Mouse (Mus musculus): ENCODE measurements around the gene Rhbdl1.
"Not testable (repeated sequence)": the region's sequence is repeated elsewhere in the genome, so short reads cannot be mapped to it uniquely, and the experiment has no call there.

Gene Rhbdl1

DNA sequence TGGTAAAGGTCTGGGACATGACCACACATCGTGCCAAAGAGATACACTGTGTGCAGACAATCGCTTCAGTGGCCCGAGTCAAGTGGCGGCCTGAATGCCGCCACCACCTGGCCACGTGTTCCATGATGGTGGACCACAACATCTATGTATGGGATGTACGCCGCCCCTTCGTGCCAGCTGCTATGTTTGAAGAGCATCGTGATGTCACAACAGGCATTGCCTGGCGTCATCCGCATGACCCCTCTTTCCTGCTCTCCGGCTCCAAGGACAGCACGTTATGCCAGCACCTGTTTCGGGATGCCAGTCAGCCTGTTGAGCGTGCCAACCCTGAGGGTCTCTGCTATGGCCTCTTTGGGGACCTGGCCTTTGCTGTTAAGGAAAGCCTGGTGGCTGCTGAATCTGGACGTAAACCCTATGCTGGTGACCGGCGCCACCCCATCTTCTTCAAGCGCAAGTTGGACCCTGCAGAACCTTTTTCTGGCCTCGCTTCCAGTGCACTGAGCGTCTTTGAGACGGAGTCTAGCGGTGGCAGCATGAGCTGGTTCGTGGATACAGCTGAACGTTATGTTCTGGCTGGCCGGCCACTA, 11.0 kb downstream of the Rhbdl1 start:
- DNase-seq (ENCODE audit: low read depth, low spot score) = no peak

DNA sequence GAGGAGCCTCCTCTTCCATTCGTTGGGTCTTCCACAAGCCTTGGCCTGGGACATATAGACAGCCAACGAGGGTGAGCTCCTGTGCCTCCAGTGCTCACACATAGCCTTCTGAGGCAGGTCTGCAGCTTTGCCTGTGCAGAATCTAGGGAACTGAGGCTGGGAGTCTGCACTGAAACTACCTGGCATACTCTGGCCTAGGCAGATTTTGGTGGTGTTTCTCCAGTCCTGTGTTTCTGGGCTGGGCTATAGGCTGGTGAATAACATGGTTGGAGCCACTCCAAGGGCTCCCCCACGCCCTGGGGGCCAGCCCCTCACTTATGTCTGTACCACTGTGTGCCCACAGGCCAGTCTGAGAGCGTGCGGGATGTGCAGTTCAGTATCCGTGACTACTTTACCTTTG, 11.8 kb downstream of the Rhbdl1 start:
- no peak for DNase-seq (ENCODE audit: low read depth, low spot score)

DNA sequence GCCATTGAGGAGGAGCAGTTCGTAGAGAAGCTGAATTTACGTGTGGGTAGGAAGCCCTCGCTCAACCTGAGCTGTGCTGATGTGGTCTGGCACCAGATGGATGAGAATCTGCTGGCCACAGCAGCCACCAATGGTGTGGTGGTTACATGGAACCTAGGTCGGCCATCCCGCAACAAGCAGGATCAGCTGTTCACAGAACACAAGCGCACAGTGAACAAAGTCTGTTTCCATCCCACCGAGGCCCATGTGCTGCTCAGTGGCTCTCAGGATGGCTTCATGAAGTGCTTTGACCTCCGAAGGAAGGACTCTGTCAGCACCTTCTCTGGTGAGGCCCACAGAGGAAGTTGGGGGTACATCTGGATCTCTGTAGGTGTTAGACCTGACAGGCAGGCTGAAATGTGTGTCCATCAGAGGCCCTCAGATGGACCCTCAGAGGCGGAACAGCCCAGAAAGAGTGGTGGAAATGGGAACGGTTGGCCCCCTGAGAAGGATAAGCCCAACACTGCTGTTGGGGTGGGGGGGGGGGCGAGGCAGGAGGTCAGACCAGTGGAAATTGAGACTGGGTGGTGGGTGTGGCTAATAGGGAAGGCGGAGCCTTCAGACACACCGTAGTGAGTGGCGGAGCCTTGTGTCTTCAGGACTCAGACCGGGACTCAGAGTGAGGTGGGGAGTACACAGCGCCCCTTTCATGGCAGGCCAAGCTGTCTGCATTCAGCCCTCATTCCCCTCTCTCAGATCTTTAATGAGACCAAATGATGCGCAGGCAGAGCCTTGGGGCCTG, 12.5 kb downstream of the Rhbdl1 start:
- DNase-seq (ENCODE audit: low read depth, low spot score) = peak; percentile 83

DNA sequence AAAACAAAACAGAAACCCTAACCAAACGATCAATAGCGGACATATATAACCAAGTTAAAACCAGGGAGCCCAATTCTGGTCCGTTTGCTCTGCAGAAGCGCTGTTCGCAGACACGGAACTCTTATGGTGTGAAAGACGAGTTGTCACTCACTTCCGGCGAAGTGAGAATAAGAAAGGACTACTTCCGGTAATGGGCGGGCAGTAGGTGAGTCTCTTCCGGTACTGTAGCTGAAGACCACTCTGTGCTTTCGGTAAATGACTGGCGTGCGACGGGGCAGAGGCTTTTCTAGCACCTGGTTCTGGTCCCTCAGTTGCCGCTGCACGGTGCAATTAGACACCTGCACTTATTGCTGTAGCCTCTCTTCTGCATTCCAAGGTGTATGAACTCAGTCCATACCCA, 13.6 kb downstream of the Rhbdl1 start, which contains the start of gene Wdr24:
TSS of gene Wdr24 (plus strand) at position 176 of the 400 bp plus-strand sequence.
- DNase-seq (ENCODE audit: low read depth, low spot score) = peak; percentile 94

DNA sequence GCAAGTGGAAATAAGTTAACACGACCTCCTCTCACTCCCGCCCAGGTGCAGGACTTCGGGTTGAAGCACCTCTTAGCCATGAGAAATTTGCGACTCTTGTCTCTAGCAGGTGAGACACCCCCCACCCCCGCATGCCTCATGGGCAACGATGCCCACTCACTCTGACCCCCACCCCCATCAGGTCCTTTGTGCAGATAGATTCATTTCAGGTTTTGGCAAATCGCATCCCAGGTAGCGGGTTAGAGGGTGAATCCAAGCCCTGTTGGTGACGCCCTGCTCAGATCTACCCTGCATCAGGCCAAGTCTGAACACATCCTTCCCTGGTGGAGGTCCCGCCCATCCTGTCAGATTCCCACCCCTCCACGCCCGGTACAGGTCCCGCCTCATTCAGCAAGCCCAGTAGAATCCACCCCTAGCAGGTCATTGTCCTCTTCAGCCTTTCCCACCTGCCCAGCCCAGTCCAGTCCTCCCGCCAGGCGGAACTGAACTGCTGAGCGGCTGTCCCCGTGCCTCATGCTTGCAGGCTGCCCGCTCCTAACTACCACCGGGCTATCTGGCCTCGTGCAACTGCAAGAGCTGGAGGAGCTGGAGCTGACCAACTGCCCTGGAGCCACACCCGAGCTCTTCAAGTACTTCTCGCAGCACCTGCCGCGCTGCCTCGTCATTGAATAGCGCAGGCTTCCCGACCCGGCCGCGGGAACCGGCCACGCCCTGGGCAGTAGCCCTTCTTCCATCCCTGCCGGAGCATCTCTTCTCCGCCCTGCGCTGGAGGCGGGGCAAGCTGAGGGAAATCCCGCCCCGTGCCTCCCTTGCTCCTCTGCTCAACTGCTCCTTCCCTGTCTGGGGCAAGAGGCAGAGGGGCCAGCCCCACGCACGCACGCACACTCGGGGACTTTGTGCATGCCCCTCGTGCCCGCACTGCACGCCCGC, 18.0 kb downstream of the Rhbdl1 start:
- no peak for DNase-seq (ENCODE audit: low read depth, low spot score)

DNA sequence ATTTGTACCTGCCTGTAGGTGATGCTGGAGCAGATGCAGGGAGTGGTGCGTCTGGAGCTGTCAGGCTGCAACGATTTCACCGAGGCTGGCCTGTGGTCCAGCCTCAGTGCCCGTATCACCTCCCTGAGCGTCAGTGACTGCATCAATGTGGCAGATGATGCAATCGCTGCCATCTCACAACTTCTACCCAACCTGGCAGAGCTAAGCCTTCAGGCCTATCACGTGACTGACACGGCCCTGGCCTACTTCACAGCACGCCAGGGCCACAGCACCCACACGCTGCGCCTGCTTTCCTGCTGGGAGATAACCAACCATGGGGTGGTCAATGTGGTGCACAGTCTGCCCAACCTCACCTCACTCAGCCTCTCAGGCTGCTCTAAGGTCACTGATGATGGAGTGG, 19.4 kb downstream of the Rhbdl1 start:
- DNase-seq (ENCODE audit: low read depth, low spot score) = no peak

DNA sequence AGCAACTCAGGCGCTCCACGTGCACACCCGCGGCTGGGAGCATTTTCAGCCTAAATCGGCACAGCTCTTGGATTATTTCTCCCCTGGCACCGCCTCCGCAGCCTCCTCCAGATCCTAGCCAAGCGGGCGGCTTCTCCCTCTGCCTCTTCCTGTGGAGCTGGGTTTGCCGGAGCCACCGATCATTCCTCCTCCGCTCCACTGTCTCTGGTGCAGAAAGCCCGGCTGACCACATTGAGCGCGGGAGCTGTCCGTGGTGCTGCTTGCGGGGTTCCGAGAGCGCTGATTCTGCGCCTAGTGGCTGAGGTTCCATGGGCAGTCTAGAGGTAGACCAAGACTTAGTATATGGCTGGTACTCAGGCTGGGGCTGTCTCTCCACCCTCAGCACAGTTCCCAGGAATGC, 23.6 kb downstream of the Rhbdl1 start:
- DNase-seq (ENCODE audit: low read depth, low spot score) = no peak

DNA sequence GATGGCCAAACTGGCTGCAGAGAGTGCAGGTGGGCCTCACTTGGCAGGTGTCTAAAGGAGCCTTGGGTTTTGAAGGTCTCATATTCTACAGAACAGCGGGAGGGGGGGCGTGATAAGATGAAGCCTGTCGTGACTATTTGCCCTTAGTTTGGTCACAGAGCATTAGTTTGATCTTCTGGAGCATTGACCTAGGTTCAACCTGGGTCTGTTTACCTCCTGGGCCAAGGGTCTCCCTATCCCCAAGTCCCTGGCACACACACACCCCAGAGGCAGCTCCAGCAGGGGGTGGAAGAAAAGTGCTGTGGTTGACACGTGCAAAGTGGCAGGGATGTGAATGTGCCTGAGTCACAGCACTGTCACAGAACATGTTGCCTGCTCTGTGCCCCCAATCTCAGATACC, 26.2 kb downstream of the Rhbdl1 start:
- no peak for DNase-seq (ENCODE audit: low read depth, low spot score)

DNA sequence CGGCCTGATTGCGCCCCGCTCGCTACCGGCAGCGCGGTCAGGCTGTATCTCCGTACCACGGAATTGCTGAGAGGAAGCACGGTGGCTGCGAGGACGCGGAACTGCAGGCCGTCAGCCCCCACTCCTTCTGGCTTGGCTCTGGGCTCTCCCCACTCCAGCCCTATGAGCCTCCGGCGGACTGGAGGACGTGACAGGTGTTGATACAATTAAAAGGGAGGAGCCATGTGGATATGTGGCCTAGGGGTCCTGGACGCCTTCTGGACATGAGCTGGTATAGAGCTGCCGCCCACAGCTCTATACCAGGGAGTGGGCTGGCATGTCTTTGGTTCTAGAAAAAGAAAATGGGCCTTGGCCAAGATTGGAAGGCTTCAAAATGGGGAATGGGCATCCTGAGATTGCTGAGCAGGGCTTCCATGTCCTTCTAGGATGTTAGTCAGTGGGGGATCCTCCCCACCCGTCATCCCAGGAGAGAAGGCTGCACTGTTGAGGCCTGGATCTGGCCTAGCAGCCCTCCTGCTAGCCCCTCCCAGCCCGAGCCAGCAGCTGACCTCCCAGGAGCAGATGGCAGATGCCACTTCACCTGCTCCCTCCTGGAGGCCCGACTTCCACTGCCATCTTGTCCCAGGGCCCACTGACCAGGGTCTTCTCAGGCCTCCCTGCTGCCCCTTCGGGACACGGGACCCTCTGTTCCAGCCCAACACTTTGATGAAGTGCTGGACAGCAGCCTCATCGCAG, 27.3 kb downstream of the Rhbdl1 start:
- no peak for DNase-seq (ENCODE audit: low read depth, low spot score)

DNA sequence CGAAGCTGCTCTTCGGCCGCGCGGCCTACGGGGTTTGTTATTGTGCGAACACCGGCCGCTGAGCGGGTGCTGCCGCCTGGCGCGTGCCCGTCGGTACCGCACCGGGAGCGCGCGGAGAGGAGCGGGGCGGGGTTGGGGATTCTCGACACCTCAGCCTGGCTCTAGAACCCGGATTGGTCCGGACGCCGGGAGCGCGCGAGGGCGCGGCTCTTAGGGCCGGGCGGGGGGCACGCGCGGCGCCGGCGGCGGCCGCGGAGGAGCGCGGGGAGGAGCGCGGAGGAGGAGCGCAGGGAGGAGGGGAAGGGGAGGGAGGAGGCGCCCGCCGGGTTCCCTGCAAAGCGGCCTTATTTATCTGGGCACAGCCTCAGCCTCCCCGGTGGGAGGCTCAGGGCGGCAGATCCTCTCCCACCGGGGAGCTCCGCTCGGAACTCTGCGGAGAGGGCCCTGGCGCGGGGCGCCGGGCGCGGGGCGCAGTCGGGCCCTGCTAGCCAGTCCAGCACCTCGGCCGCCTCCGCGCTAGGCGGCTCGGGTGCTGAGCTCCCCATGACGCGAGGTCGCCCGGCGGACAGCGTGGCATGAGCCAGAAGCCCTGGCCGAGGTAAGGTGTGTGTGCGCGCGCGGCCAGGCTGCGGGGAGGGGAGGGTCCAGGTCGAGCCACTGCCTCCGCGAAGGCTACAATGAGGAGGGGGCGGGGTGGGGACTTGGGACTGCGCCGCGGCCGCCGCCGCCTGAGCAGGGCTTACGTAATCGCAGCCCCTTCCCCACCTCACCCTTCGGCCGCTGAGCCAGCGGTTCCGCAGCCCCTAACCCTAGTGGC, 28.1 kb downstream of the Rhbdl1 start, which contains the start of gene Fbxl16:
TSS of gene Fbxl16 (plus strand) at position 297 of the 817 bp plus-strand sequence.
- DNase-seq (ENCODE audit: low read depth, low spot score) = no peak

DNA sequence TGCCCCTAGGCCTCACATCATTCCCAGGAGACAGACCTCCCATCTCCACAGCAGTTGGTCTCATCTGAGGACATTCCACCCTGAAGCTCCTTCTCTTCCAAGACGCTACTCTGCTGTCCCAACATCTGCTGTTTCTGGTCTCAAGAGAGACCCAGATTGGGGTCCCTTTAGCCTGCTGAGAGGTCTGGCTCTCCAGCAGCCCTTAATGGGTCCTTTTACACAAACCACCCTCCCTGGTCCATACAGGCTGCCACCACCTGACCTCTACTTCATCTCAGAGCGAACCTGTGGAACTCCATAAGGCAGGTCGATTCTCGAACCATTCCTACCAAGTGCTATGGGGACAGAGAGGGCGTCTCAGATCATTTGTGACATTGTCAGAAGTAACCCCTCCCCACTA, 29.1 kb downstream of the Rhbdl1 start:
- no peak for DNase-seq (ENCODE audit: low read depth, low spot score)

DNA sequence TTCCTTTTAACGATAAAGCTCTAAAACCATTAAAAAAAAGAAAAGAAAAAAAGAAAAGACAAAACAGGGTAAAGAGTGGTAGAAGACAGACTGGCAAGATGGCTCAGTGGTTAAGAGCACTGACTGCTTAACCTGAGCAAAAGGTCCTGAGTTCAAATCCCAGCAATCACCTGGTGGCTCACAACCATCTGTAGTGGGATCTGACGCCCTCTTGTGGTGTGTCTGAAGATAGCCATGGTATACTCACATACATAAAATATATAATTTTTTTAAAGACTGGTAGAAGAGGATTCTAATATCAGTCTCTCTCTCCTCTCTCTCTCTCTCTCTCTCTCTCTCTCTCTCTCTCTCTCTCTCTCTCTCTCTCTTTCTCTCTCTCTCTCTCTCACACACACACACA, 29.6 kb downstream of the Rhbdl1 start:
- not testable (repeated sequence) for DNase-seq (ENCODE audit: low read depth, low spot score)

DNA sequence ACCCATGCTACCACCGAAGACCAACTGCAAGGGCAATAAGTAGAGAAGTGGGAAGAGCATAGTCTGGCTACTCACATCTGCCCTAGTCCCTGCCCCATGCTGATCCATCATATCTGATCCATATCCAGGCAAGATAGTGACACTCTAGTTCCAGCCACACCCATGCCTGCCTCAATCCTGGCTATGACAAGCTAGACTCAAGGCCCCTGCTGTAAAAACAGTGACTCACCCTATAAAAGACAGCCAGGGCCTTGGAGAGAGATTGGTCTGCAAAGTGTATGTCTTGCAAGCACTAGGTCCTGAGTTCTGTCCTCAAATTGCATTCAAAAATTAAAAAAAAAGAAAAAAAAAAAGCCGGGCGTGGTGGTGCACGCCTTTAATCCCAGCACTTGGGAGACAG, 30.6 kb downstream of the Rhbdl1 start:
- DNase-seq (ENCODE audit: low read depth, low spot score) = no peak

DNA sequence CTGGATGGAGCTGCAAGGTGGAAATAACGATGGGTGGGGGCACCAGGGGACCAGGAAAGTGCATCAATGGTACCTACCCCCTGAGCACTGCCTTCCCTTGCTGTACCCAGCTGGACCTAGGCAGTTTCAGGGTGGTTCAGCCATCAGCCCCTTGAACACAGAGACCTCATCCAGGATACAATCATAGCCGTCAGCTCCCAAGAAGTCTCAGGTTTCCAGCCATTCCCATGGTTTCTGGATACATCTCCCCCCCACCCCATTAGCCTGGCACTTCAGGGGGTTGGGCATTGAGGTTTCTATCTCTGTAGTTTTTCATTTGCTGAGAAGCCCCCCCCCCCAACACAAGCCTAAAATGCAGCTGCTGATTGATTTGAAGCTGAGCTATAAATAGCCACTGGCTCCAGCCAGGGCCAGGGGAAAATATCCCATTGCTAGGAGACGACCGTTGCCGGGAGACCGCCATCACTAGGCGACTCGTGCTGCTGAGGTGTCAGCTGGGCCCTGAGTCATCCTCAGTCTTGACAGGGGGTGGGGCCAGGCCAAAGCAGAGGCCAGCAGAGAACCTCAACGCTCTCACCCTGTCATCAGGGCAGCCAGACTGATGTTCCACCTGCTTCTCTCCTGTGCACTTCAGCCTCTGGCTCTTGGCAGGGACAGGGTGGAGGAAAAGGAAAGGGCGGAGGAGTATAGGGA, 34.1 kb downstream of the Rhbdl1 start:
- no peak for DNase-seq (ENCODE audit: low read depth, low spot score)

DNA sequence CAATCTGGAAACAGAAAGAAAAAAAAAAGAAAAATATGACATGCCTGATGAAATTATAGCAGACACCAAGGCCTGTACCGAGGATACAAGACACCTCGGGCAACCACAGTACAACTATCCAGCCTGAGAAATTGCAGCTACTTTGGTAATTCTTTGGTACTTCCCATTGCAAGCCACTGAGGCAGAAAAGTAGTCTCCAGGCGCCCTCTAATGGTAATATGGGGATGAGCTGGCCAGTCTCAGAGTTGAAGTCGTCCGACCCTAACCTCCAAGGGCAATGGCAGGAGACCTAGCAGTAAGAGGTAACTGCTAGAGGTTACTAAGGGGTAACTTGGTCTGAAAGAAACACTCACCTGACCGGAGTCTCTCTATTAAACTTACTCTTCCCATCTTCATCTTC, 36.1 kb downstream of the Rhbdl1 start:
- peak; percentile 83 for DNase-seq (ENCODE audit: low read depth, low spot score)

DNA sequence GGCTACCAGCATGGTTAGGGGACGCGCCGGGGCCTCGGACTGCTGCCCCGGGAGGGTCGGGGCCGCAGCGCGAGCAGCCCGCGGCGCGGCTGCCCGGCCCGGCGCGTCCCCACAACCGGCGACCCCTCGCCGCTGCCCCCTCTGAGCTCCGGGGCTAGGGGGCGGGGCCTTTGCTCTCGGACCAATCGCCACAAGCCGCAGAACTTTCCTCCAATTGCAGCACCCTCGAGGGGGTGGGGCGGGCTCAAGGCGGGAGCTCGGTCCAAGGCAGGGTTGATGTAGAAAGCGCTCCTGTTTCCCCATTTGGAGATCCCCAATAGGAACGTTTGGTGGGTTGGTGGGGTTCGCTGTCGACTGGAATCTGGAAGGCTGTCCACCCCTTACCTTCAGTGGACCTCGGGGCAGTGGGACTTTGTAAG, 40.1 kb downstream of the Rhbdl1 start, which contains the start of gene Metrn:
TSS of gene Metrn (minus strand) at position 186 of the 419 bp plus-strand sequence.
- peak; percentile 90 for DNase-seq (ENCODE audit: low read depth, low spot score)

DNA sequence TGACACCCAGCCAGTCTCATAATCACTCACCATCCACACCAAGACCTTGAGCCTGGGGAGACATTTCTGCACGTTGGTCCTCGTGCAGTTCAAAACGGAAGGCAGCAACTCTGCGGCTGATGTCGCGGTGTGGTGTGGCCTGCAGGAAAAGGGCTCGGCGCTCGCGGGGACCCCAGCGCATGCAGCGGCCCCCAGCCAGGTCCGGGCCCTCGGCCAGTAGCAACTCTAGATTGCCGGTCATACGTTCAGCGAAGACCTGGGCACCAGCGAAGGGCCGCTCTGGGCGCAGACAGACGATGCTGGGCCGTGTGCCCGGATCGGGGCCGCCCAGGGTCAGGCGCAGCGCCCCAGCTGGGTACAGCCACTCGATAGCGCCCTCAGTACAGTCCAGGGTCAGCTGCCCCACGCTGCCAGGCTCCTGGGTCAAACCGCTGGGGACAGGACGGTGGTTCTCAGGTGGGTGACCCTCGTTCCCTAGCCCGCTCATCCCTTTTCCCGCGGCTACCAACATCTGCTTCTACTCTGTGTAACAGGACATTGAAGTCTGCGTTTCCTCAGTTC, 40.8 kb downstream of the Rhbdl1 start:
- peak; percentile 39 for DNase-seq (ENCODE audit: low read depth, low spot score)

DNA sequence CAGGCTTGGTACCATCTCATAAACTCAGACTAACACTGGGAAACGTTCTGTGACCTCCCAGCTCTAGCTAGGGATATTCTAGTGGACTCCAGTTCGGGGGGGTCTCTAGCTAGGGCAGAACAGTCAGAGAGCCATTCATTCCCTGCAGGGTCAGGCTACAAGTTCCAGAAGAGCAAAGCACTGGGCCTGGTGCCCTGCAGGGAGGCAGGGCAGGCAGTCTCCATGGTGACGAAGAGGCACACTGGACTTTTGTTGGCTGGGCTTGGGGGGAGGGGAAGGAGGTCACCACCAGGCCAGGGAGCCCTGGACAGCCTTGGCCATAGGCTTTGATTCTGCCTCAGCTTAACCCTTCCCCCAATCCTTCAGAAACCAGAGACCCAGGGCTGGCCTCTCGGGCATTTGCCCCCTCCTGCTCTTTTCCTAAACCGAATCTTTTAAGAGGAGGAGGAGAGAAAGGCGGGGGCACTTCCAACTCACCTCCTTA, 41.4 kb downstream of the Rhbdl1 start, which contains the start of gene AC134908.4:
TSS of gene AC134908.4 (minus strand) at position 51 of the 484 bp plus-strand sequence.
- no peak for DNase-seq (ENCODE audit: low read depth, low spot score)

DNA sequence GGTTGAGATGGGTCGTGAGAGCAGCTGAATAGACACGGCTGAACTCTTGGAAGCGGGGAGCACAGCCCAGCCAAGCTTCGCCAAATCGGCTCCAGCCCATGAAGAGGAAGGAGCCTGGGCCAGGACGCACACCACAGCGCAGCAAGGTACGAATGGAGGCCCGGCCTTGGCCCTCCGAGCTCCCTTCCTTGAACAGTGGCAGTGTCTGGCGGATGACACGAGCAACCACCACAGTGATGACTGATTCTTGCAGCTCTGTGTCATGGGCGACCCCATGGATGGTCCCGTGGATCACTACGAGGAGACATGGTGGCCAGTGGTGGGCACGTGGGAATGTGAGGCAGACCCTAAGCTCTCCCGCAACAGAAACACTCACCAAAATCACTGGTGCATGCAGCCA, 42.1 kb downstream of the Rhbdl1 start:
- no peak for DNase-seq (ENCODE audit: low read depth, low spot score)
